Mouse (Mus musculus): ENCODE results near the gene Socs2.

GRCm38 (mm10) chr10:95348457-95348856 lies 68.5 kb downstream of the Socs2 start:
- TF ChIP-seq CTCF (IDR thresholded peaks at IDR 0.05; ENCODE audit: insufficient read depth, low read length) (no peak), POLR2A (IDR thresholded peaks at IDR 0.05; ENCODE audit: borderline replicate concordance, extremely low read depth, low read depth, low read length) (no peak)

Data from lung, adult 2 months (tissue).